Mouse (Mus musculus): ENCODE results near the gene Ccdc167. TPM values are rescaled to one million over a fixed set of nuclear protein-coding genes. Genes with fewer than 3 reads are reported as not detected.

Ccdc167 gene
- total RNA-seq, 1 experiment = 13.4 TPM

- peaks cover 77% of the 10 kb centered on the region for H3K36me3 ChIP-seq (ENCODE audit: control insufficient read depth, insufficient read depth, low read length, poor library complexity, severe bottlenecking)
- H3K4me1 ChIP-seq (ENCODE audit: control insufficient read depth in 2 of 2, insufficient read depth in 2 of 2, low read length in 2 of 2, poor library complexity in 1 of 2) = 0 out of 4 replicates have a peak, but pooled peaks cover 0 to 2% of the 10 kb centered on the region in 2 experiments
- H3K4me3 ChIP-seq (ENCODE audit: insufficient read depth in 1 of 2, low read depth in 1 of 2, low read length in 2 of 2, poor library complexity in 1 of 2, severe bottlenecking in 1 of 2) = no peak overlapping the region
- no peak overlapping the region for H3K9ac ChIP-seq (ENCODE audit: insufficient read depth, low read depth, low read length, poor library complexity, severe bottlenecking)
- TF ChIP-seq MAFK (IDR thresholded peaks at IDR 0.05; ENCODE audit: insufficient read depth, low read depth, low read length) = no peak
- TF ChIP-seq ZNF384 (IDR thresholded peaks at IDR 0.05; ENCODE audit: low read depth, low read length) = no peak
- no peak for TF ChIP-seq CHD2 (IDR thresholded peaks at IDR 0.05; ENCODE audit: low read depth, low read length)
- no peak for TF ChIP-seq ZC3H11A (IDR thresholded peaks at IDR 0.05; ENCODE audit: borderline replicate concordance, low read depth, low read length)
- no peak for TF ChIP-seq HCFC1 (IDR thresholded peaks at IDR 0.05; ENCODE audit: borderline replicate concordance, insufficient read depth, low read length)
- no peak for DNase-seq (ENCODE audit: low read depth, low spot score)
- in situ Hi-C loops (cut with MboI; ENCODE audit: low sequenced_read_pairs in 2 of 2, unreplicated experiment in 2 of 2) = no loop called here
- H3K9me3 ChIP-seq (ENCODE audit: control insufficient read depth, insufficient read depth, low read depth, low read length) = no peaks in the 10 kb centered on the region
- H3K27ac ChIP-seq (ENCODE audit: insufficient read depth, low read depth, low read length, poor library complexity, severe bottlenecking) = no peak overlapping the region
Observed at GRCm38 (mm10) chr17:29698421-29698820, 18.4 kb downstream of the Ccdc167 start.

- no peak for TF ChIP-seq CHD2 (IDR thresholded peaks at IDR 0.05; ENCODE audit: low read depth, low read length)
- no peak for TF ChIP-seq HCFC1 (IDR thresholded peaks at IDR 0.05; ENCODE audit: borderline replicate concordance, insufficient read depth, low read length)
- no peak for TF ChIP-seq ZC3H11A (IDR thresholded peaks at IDR 0.05; ENCODE audit: borderline replicate concordance, low read depth, low read length)
- no peak for TF ChIP-seq MAFK (IDR thresholded peaks at IDR 0.05; ENCODE audit: insufficient read depth, low read depth, low read length)
- TF ChIP-seq ZNF384 (IDR thresholded peaks at IDR 0.05; ENCODE audit: low read depth, low read length) = no peak
- Histone ChIP-seq H3K9me3 (ENCODE audit: control insufficient read depth, insufficient read depth, low read depth, low read length) (no peaks in the 10 kb centered on the region), H3K4me1 (ENCODE audit: control insufficient read depth in 2 of 2, insufficient read depth in 2 of 2, low read length in 2 of 2, poor library complexity in 1 of 2) (0 out of 4 replicates have a peak, but pooled peaks cover 0 to 2% of the 10 kb centered on the region in 2 experiments), H3K4me3 (ENCODE audit: insufficient read depth in 1 of 2, low read depth in 1 of 2, low read length in 2 of 2, poor library complexity in 1 of 2, severe bottlenecking in 1 of 2) (no peak overlapping the region), H3K9ac (ENCODE audit: insufficient read depth, low read depth, low read length, poor library complexity, severe bottlenecking) (no peak overlapping the region), H3K27ac (ENCODE audit: insufficient read depth, low read depth, low read length, poor library complexity, severe bottlenecking) (no peak overlapping the region), H3K36me3 (ENCODE audit: control insufficient read depth, insufficient read depth, low read length, poor library complexity, severe bottlenecking) (peaks cover 65% of the 10 kb centered on the region)
- in situ Hi-C loops (cut with MboI; ENCODE audit: low sequenced_read_pairs in 2 of 2, unreplicated experiment in 2 of 2) = no loop called here
- no peak for DNase-seq (ENCODE audit: low read depth, low spot score)
Observed at GRCm38 (mm10) chr17:29696940-29697339, 19.9 kb downstream of the Ccdc167 start.

- Histone ChIP-seq H3K9ac (ENCODE audit: insufficient read depth, low read depth, low read length, poor library complexity, severe bottlenecking) (no peak overlapping the region), H3K9me3 (ENCODE audit: control insufficient read depth, insufficient read depth, low read depth, low read length) (no peaks in the 10 kb centered on the region), H3K4me3 (ENCODE audit: insufficient read depth in 1 of 2, low read depth in 1 of 2, low read length in 2 of 2, poor library complexity in 1 of 2, severe bottlenecking in 1 of 2) (no peak overlapping the region), H3K27ac (ENCODE audit: insufficient read depth, low read depth, low read length, poor library complexity, severe bottlenecking) (no peak overlapping the region), H3K36me3 (ENCODE audit: control insufficient read depth, insufficient read depth, low read length, poor library complexity, severe bottlenecking) (peaks cover 64% of the 10 kb centered on the region), H3K4me1 (ENCODE audit: control insufficient read depth in 2 of 2, insufficient read depth in 2 of 2, low read length in 2 of 2, poor library complexity in 1 of 2) (0 out of 4 replicates have a peak, but pooled peaks cover 0 to 2% of the 10 kb centered on the region in 2 experiments)
- no peak for DNase-seq (ENCODE audit: low read depth, low spot score)
- TF ChIP-seq HCFC1 (IDR thresholded peaks at IDR 0.05; ENCODE audit: borderline replicate concordance, insufficient read depth, low read length) (no peak), CHD2 (IDR thresholded peaks at IDR 0.05; ENCODE audit: low read depth, low read length) (no peak), ZC3H11A (IDR thresholded peaks at IDR 0.05; ENCODE audit: borderline replicate concordance, low read depth, low read length) (no peak), MAFK (IDR thresholded peaks at IDR 0.05; ENCODE audit: insufficient read depth, low read depth, low read length) (no peak), ZNF384 (IDR thresholded peaks at IDR 0.05; ENCODE audit: low read depth, low read length) (no peak)
- in situ Hi-C loops (cut with MboI; ENCODE audit: low sequenced_read_pairs in 2 of 2, unreplicated experiment in 2 of 2) = no loop called here
Observed at GRCm38 (mm10) chr17:29694516-29694915, 22.3 kb downstream of the Ccdc167 start.

- DNase-seq (ENCODE audit: low read depth, low spot score) = no peak
- H3K4me3 ChIP-seq (ENCODE audit: insufficient read depth in 1 of 2, low read depth in 1 of 2, low read length in 2 of 2, poor library complexity in 1 of 2, severe bottlenecking in 1 of 2) = no peak overlapping the region
- H3K27ac ChIP-seq (ENCODE audit: insufficient read depth, low read depth, low read length, poor library complexity, severe bottlenecking) = no peak overlapping the region
- no peak overlapping the region for H3K9ac ChIP-seq (ENCODE audit: insufficient read depth, low read depth, low read length, poor library complexity, severe bottlenecking)
- 0 out of 4 replicates have a peak, but pooled peaks cover 0 to 2% of the 10 kb centered on the region in 2 experiments for H3K4me1 ChIP-seq (ENCODE audit: control insufficient read depth in 2 of 2, insufficient read depth in 2 of 2, low read length in 2 of 2, poor library complexity in 1 of 2)
- no peak for TF ChIP-seq MAFK (IDR thresholded peaks at IDR 0.05; ENCODE audit: insufficient read depth, low read depth, low read length)
- no peak for TF ChIP-seq ZNF384 (IDR thresholded peaks at IDR 0.05; ENCODE audit: low read depth, low read length)
- no peak for TF ChIP-seq HCFC1 (IDR thresholded peaks at IDR 0.05; ENCODE audit: borderline replicate concordance, insufficient read depth, low read length)
- no peak for TF ChIP-seq CHD2 (IDR thresholded peaks at IDR 0.05; ENCODE audit: low read depth, low read length)
- TF ChIP-seq ZC3H11A (IDR thresholded peaks at IDR 0.05; ENCODE audit: borderline replicate concordance, low read depth, low read length) = no peak
- H3K9me3 ChIP-seq (ENCODE audit: control insufficient read depth, insufficient read depth, low read depth, low read length) = no peaks in the 10 kb centered on the region
- peaks cover 59% of the 10 kb centered on the region for H3K36me3 ChIP-seq (ENCODE audit: control insufficient read depth, insufficient read depth, low read length, poor library complexity, severe bottlenecking)
- in situ Hi-C loops (cut with MboI; ENCODE audit: low sequenced_read_pairs in 2 of 2, unreplicated experiment in 2 of 2) = no loop called here
Observed at GRCm38 (mm10) chr17:29693571-29693970, 23.3 kb downstream of the Ccdc167 start.
